Mouse (Mus musculus): ENCODE data around the gene Prpf38b. TPM values are rescaled to one million over a fixed set of nuclear protein-coding genes. Genes with fewer than 3 reads are reported as not detected.
"Not testable (repeated sequence)": the region's sequence is repeated elsewhere in the genome, so short reads cannot be mapped to it uniquely, and the experiment has no call there.

Prpf38b gene
- polyA plus RNA-seq, 1 experiment from 2014 or later, result 72.0 TPM

DNA sequence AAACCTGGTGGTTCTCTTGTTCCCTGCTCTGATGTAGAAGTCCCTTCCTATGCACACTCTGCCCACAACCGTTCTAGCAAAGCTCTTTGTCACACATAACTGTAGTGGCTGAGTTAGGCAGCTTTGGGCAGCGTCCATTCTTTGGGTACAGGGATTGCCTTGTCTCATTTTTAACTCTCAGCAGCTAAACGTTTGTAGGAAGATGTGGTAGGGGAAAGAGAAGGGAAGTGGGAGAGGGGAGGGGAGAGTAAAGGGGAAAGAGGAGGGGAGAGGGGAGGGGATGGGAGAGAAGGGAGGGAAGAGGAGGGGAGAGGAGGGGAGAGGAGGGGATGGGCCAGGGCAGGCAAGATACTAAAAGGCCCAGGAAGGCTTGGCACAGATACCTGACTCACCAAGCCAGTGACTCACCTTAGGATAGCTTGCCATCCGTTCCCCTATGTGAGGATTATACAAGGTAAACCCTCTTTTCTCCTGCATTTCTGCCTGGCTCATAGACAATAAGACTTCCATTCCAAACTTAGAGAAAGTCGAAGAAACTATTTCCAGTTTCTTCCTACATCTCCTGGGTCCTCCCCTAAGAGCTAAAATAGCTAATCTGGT lies 31.6 kb downstream of the Prpf38b start:
- no peak overlapping the region for H3K4me3 ChIP-seq (ENCODE audit: low read depth, low read length)

DNA sequence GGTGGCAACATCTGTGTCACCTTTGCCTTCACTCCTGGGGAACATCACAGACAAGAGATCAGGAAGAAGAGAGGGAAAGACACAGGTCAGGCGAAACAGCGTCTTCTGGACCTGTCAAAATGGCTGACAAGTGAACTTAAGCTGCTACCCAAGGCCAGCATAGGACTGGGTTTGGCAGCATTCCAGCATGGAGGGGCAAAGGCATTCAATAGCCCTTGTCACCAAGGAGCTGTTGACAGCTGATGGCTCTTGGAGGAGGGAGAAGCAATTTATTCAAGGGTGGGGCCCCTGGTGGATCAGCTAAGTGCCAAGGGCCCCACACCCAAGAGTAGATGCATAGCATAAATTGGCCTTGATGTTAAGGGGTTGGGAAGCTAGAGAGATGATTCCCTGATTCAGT lies 32.4 kb downstream of the Prpf38b start:
- no peaks in the 10 kb centered on the region for H3K9me3 ChIP-seq (ENCODE audit: low read depth, low read length)
- H3K4me3 ChIP-seq (ENCODE audit: low read depth, low read length), result no peak overlapping the region
- H3K9ac ChIP-seq, result no peak overlapping the region
- no peak overlapping the region for H3K27ac ChIP-seq (ENCODE audit: low read depth)
- DNase-seq, result peak; percentile 45
- peak; percentile 25; the same call in 1 of the 2 replicates for ATAC-seq (ENCODE audit: insufficient read depth)
- 44% methylated on average over 2 of the region's 2 CpGs for WGBS
- no peaks in the 10 kb centered on the region for H3K27me3 ChIP-seq (ENCODE audit: insufficient read depth, low read length)
- no peaks in the 10 kb centered on the region for H3K36me3 ChIP-seq (ENCODE audit: insufficient read depth)
- H3K4me1 ChIP-seq (ENCODE audit: insufficient read depth), result peaks cover 15% of the 10 kb centered on the region
- no peak overlapping the region for H3K4me2 ChIP-seq
- TF ChIP-seq CTCF (IDR thresholded peaks at IDR 0.05; ENCODE audit: low read depth), result no peak

More for the DNA sequence above, 31.6 kb downstream of the Prpf38b start:
- Histone ChIP-seq H3K4me2 (no peak overlapping the region), H3K27me3 (ENCODE audit: insufficient read depth, low read length) (no peaks in the 10 kb centered on the region), H3K36me3 (ENCODE audit: insufficient read depth) (no peaks in the 10 kb centered on the region), H3K27ac (ENCODE audit: low read depth) (no peak overlapping the region), H3K4me1 (ENCODE audit: insufficient read depth) (peaks cover 15% of the 10 kb centered on the region), H3K9me3 (ENCODE audit: low read depth, low read length) (no peaks in the 10 kb centered on the region), H3K9ac (no peak overlapping the region)
- ATAC-seq (ENCODE audit: insufficient read depth) (no peak), DNase-seq (no peak)
- TF ChIP-seq CTCF (IDR thresholded peaks at IDR 0.05; ENCODE audit: low read depth), result no peak
- 55% methylated on average over 5 of the region's 5 CpGs for WGBS

- 80% methylated on average over 6 of the region's 6 CpGs for WGBS
- no peak for ATAC-seq (ENCODE audit: insufficient read depth)
- no peak overlapping the region for H3K4me3 ChIP-seq (ENCODE audit: low read depth, low read length)
Observed at GRCm38 (mm10) chr3:108870631-108871030, 40.9 kb downstream of the Prpf38b start.

DNA sequence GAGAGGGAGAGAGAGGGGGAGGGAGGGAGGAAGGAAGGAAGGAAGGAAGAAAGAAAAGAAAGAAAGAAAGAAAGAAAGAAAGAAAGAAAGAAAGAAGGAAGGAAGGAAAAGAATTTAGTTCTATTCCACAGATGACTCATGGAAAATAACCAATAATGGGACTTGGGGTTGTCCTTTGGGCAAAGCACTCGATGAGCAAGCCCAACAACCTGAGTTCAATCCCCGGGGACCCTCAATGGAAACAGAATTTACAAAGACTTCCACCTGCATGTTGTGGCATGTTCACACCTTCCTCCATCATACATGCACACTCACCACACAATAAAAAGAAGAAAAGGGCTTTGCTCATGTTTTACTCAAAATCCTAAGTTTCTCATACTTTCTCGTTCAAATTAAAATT lies 44.1 kb downstream of the Prpf38b start:
- no peak overlapping the region for H3K4me3 ChIP-seq (ENCODE audit: low read depth, low read length)
- H3K27me3 ChIP-seq (ENCODE audit: insufficient read depth, low read length), result no peaks in the 10 kb centered on the region
- no peaks in the 10 kb centered on the region for H3K4me1 ChIP-seq (ENCODE audit: insufficient read depth)
- no peak overlapping the region for H3K9ac ChIP-seq
- ATAC-seq (ENCODE audit: insufficient read depth) (no peak), DNase-seq (no peak)
- H3K36me3 ChIP-seq (ENCODE audit: insufficient read depth), result no peaks in the 10 kb centered on the region
- no peak overlapping the region for H3K27ac ChIP-seq (ENCODE audit: low read depth)
- H3K9me3 ChIP-seq (ENCODE audit: low read depth, low read length), result no peaks in the 10 kb centered on the region
- H3K4me2 ChIP-seq, result no peak overlapping the region
- WGBS, result 86% methylated on average over 3 of the region's 3 CpGs
- no peak for TF ChIP-seq CTCF (IDR thresholded peaks at IDR 0.05; ENCODE audit: low read depth)

More at GRCm38 (mm10) chr3:108870631-108871030, 40.9 kb downstream of the Prpf38b start:
- no peak for DNase-seq
- Histone ChIP-seq H3K36me3 (ENCODE audit: insufficient read depth) (no peaks in the 10 kb centered on the region), H3K9me3 (ENCODE audit: low read depth, low read length) (no peaks in the 10 kb centered on the region), H3K27ac (ENCODE audit: low read depth) (no peak overlapping the region), H3K4me1 (ENCODE audit: insufficient read depth) (no peaks in the 10 kb centered on the region), H3K4me2 (no peak overlapping the region), H3K27me3 (ENCODE audit: insufficient read depth, low read length) (no peaks in the 10 kb centered on the region), H3K9ac (no peak overlapping the region)
- TF ChIP-seq CTCF (IDR thresholded peaks at IDR 0.05; ENCODE audit: low read depth), result no peak

GRCm38 (mm10) chr3:108865676-108866075 lies 45.9 kb downstream of the Prpf38b start:
- Histone ChIP-seq H3K4me2 (no peak overlapping the region), H3K4me1 (ENCODE audit: insufficient read depth) (no peaks in the 10 kb centered on the region), H3K9me3 (ENCODE audit: low read depth, low read length) (no peaks in the 10 kb centered on the region), H3K27ac (ENCODE audit: low read depth) (no peak overlapping the region), H3K4me3 (ENCODE audit: low read depth, low read length) (no peak overlapping the region), H3K36me3 (ENCODE audit: insufficient read depth) (no peaks in the 10 kb centered on the region), H3K27me3 (ENCODE audit: insufficient read depth, low read length) (no peaks in the 10 kb centered on the region), H3K9ac (no peak overlapping the region)
- 90% methylated on average over 3 of the region's 3 CpGs for WGBS
- no peak for TF ChIP-seq CTCF (IDR thresholded peaks at IDR 0.05; ENCODE audit: low read depth)
- ATAC-seq (ENCODE audit: insufficient read depth) (no peak), DNase-seq (no peak)

DNA sequence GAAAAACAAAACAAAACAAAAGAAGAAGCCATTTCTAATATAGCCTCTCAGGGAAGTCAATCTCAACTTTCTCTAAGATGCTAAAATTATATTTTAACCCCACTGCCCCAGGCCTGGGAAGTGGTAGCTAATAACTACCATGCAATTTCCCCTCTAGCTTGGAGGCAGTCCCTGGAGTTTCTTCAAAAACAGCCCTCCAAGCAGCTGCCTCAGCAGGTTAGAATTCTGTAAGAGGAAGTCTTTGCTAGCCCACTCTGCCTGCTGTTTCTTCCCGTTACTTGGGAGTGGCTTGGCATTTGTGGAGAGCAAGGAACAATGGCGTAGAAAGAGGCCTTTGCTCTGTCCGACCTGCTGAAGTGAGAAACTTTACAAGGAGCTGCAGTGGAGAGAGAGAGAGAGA lies 46.4 kb downstream of the Prpf38b start:
- ATAC-seq (ENCODE audit: insufficient read depth) (no peak), DNase-seq (no peak)
- Histone ChIP-seq H3K27me3 (ENCODE audit: insufficient read depth, low read length) (no peaks in the 10 kb centered on the region), H3K4me3 (ENCODE audit: low read depth, low read length) (no peak overlapping the region), H3K4me1 (ENCODE audit: insufficient read depth) (no peaks in the 10 kb centered on the region), H3K36me3 (ENCODE audit: insufficient read depth) (no peaks in the 10 kb centered on the region), H3K4me2 (no peak overlapping the region), H3K9me3 (ENCODE audit: low read depth, low read length) (no peaks in the 10 kb centered on the region), H3K27ac (ENCODE audit: low read depth) (no peak overlapping the region), H3K9ac (no peak overlapping the region)
- 50% methylated on average over 3 of the region's 3 CpGs for WGBS
- no peak for TF ChIP-seq CTCF (IDR thresholded peaks at IDR 0.05; ENCODE audit: low read depth)

DNA sequence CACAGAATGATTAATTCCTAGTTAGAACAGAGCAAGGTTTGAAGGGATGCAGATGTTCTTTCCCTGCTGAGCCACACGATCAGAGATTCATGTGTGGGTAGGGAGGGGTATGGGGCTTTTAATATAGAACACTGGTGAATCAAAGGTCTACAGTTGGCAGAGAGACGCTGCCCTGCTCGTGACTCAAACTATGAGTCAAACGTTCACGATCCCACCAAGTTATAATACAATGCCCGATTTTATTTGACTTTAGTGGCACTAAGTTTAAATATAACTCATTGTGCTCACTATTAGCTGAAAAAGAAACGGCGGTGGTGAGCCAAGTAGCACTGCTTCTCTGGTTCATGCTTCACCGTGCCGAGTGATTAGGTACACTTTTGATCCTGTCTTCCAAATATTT lies 48.4 kb downstream of the Prpf38b start:
- TF ChIP-seq CTCF (IDR thresholded peaks at IDR 0.05; ENCODE audit: low read depth), result no peak
- WGBS, result 65% methylated on average over 10 of the region's 10 CpGs
- H3K9ac ChIP-seq, result no peak overlapping the region
- no peak for DNase-seq
- no peaks in the 10 kb centered on the region for H3K27me3 ChIP-seq (ENCODE audit: insufficient read depth, low read length)
- no peaks in the 10 kb centered on the region for H3K4me1 ChIP-seq (ENCODE audit: insufficient read depth)
- ATAC-seq (ENCODE audit: insufficient read depth), result no peak
- H3K4me3 ChIP-seq (ENCODE audit: low read depth, low read length), result no peak overlapping the region
- no peaks in the 10 kb centered on the region for H3K9me3 ChIP-seq (ENCODE audit: low read depth, low read length)
- H3K27ac ChIP-seq (ENCODE audit: low read depth), result no peak overlapping the region
- H3K4me2 ChIP-seq, result no peak overlapping the region
- no peaks in the 10 kb centered on the region for H3K36me3 ChIP-seq (ENCODE audit: insufficient read depth)

DNA sequence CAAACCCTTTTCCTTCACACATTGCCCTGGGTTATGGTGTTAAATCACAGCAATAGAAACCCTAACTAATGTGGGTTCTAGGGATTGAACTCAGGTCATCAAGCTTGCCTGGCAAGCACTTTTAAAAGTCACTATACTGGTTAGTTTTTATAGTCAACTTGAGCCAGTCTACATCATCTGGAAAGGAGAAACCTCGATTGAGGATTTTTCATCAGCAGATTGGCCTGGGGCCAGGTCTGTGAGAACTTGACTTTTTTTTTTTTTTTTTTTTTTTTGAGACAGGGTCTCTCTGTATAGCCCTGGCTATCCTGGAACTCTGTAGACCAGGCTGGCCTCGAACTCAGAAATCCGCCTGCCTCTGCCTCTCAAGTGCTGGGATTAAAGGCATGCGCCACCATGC lies 49.2 kb downstream of the Prpf38b start:
- H3K9ac ChIP-seq; H3K27ac ChIP-seq (ENCODE audit: low read depth); DNase-seq; ATAC-seq (ENCODE audit: insufficient read depth); H3K4me3 ChIP-seq (ENCODE audit: low read depth, low read length); H3K9me3 ChIP-seq (ENCODE audit: low read depth, low read length); H3K4me1 ChIP-seq (ENCODE audit: insufficient read depth); H3K27me3 ChIP-seq (ENCODE audit: insufficient read depth, low read length); H3K36me3 ChIP-seq (ENCODE audit: insufficient read depth); H3K4me2 ChIP-seq: not testable (repeated sequence)
- WGBS, result 77% methylated on average over 4 of the region's 4 CpGs

Measured in lung, embryonic 14.5 days (tissue).